Mouse (Mus musculus): ENCODE measurements at regions not wholly inside any gene's neighbourhood (a gene's known extent, or its start where the extent isn't known, plus 50 kb on each side); places are given as distances from the start of the nearest gene placed in this dataset.

GRCm38 (mm10) chr13:47688131-47688530 is 565.7 kb downstream of the Rnf144b start:
- no peak for TF ChIP-seq CTCF (IDR thresholded peaks at IDR 0.05; ENCODE audit: control insufficient read depth, insufficient read depth, insufficient read length)
- no peak for TF ChIP-seq USF1 (IDR thresholded peaks at IDR 0.05; ENCODE audit: low read depth)
- no peak for TF ChIP-seq MAX (IDR thresholded peaks at IDR 0.05)
- no peak for TF ChIP-seq CEBPB (IDR thresholded peaks at IDR 0.05; ENCODE audit: low read depth)
- TF ChIP-seq MYOD1 (IDR thresholded peaks at IDR 0.05; ENCODE audit: control insufficient read depth, insufficient read length, low read depth): no peak
- no peak for TF ChIP-seq MYOG (IDR thresholded peaks at IDR 0.05; ENCODE audit: control insufficient read depth, extremely low read depth, insufficient read length)

Measured in C2C12 (cell line).